Mouse (Mus musculus) intestine, embryonic 16.5 days (tissue): Measurements from ENCODE around the gene Gm49630. TPM values are rescaled to one million over a fixed set of nuclear protein-coding genes. Genes with fewer than 3 reads are reported as not detected.
"Not testable (repeated sequence)": the region's sequence is repeated elsewhere in the genome, so short reads cannot be mapped to it uniquely, and the experiment has no call there.

Source experiments
- ATAC-seq: fragments of 200-750 bp; cut with Nextera tagmentation; 2 replicates; pipeline ENCODE4 v1.8.0; 2017; ENCODE audit warnings: moderate TSS enrichment, moderate library complexity
- H3K27ac ChIP-seq: fragments of 300-500 bp; sonication (generic); 2 replicates; pipeline ENCODE4 v1.5.1; 2014; ENCODE audit warnings: mild to moderate bottlenecking, low read length
- H3K27me3 ChIP-seq: fragments of 300-500 bp; sonication (generic); replicated peaks from 2 replicates; pipeline ENCODE4 v1.6.1; 2014; ENCODE audit warnings: low read length, control low read depth, mixed read lengths; ENCODE audit not compliant: control insufficient read depth, insufficient read depth
- H3K36me3 ChIP-seq: fragments of 300-500 bp; sonication (generic); 2 replicates; pipeline ENCODE4 v1.6.1; 2014; ENCODE audit warnings: low read length, control low read depth; ENCODE audit not compliant: control insufficient read depth, insufficient read depth
- H3K4me1 ChIP-seq: fragments of 300-500 bp; sonication (generic); 2 replicates; pipeline ENCODE4 v1.6.1; 2014; ENCODE audit warnings: low read length, control low read depth, mixed read lengths; ENCODE audit not compliant: control insufficient read depth, insufficient read depth
- H3K4me2 ChIP-seq: fragments of 300-500 bp; sonication (generic); 2 replicates; pipeline ENCODE4 v1.6.1; 2014; ENCODE audit warnings: low read depth, low read length, control low read depth
- H3K4me3 ChIP-seq: fragments of 300-500 bp; sonication (generic); 2 replicates; pipeline ENCODE4 v1.5.1; 2014; ENCODE audit warnings: mild to moderate bottlenecking, low read length
- H3K9ac ChIP-seq: fragments of 300-500 bp; sonication (generic); 2 replicates; pipeline ENCODE4 v1.6.1; 2014; ENCODE audit warnings: low read depth, low read length
- H3K9me3 ChIP-seq: fragments of 300-500 bp; sonication (generic); 2 replicates; pipeline ENCODE4 v1.6.1; 2016; ENCODE audit warnings: low read length, control low read depth; ENCODE audit not compliant: control insufficient read depth
- WGBS: fragments of 180-500 bp; shearing (Covaris S2); extraction: QIAGEN DNeasy Blood & Tissue Kit; methylation state at CpG from one replicate; pipeline ENCODE4 v1.1.7; 2014; 5-methylcytosine and 5-hydroxymethylcytosine counted together
- polyA plus RNA-seq: library from polyadenylated mRNA; unstranded; fragments of >200 nt; fragmentation: Nextera tagmentation; extraction: Ambion mirVana; gene quantifications from 2 replicates; pipeline ENCODE4 v1.2.1, GENCODE M21; 2015

The Gm49630 gene
- polyA plus RNA-seq, 1 experiment from 2014 or later = not detected

DNA sequence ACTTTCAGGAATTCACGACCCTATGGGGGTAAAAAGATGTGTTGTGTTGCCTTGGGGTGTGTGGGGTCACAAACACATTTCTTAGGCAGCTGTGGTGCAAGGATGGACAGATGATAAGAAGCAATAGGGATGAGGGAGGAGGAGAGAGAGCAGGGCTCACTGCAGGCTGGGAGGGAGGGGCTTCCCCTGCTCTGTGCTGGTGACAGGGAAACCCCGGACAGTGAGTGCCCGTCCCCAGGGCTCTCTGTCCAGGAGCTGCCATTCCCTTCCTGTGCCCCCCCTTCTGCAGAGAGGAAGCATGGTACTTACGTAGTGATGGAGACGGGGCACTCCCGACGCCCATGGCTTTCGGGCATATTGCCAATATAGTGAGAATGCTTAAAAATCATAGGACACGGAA lies 34.4 kb downstream of the Gm49630 start:
- not testable (repeated sequence) for ATAC-seq

DNA sequence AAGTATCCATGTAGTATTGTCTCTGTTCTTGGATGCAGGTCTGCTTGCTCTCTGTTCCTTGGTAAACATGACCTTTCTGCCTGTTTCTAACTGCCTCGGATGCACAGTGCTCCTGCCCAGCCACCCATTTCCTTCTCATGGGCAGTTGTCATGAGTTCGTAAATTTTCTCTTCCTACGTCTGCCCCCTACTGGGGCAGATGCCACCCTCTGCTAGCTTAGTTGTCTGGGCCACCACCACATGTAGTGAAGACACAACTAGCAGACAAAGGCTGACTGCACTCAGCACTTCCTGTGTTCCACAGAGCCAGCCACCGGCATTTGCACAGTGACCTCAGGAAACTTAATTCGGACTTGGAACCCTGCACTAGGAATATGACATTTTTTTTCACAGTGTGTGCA lies 39.0 kb downstream of the Gm49630 start:
- not testable (repeated sequence) for H3K4me2 ChIP-seq, H3K36me3 ChIP-seq, H3K9ac ChIP-seq, H3K9me3 ChIP-seq, H3K4me3 ChIP-seq, H3K27me3 ChIP-seq, H3K27ac ChIP-seq, H3K4me1 ChIP-seq, ATAC-seq
- WGBS = 70% methylated on average over 2 of the region's 5 CpGs

More for the DNA sequence above, 34.4 kb downstream of the Gm49630 start:
- H3K27ac ChIP-seq, H3K36me3 ChIP-seq, H3K4me2 ChIP-seq, H3K9me3 ChIP-seq, H3K27me3 ChIP-seq, H3K4me3 ChIP-seq, H3K9ac ChIP-seq, H3K4me1 ChIP-seq: not testable (repeated sequence)
- 63% methylated on average over 7 of the region's 9 CpGs for WGBS

DNA sequence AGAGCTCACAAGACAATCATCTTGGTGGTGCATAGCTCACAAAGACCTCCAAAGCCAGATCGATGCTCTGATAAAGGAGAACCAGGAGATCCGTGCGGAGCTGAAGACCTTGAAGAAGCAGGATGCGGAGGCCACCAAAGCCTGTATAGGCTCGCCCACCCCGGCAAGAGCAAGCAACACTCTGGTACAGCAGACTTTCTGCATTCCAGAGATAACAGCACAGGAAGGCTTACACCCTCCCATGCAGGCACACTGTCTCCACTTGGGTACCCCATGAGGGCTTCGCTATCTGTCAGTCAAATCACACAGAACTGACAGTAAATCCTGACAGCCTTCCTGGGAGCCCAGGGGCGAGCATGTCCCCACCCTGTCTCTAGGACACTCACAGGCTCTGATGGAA lies 45.4 kb downstream of the Gm49630 start:
- not testable (repeated sequence) for H3K36me3 ChIP-seq, H3K27ac ChIP-seq, H3K9me3 ChIP-seq, H3K4me3 ChIP-seq, H3K4me1 ChIP-seq, H3K27me3 ChIP-seq, H3K9ac ChIP-seq, H3K4me2 ChIP-seq, ATAC-seq
- 63% methylated on average over 5 of the region's 8 CpGs for WGBS

- H3K4me2 ChIP-seq, H3K4me1 ChIP-seq, H3K9ac ChIP-seq, H3K4me3 ChIP-seq, H3K36me3 ChIP-seq, H3K27me3 ChIP-seq, H3K9me3 ChIP-seq, H3K27ac ChIP-seq, ATAC-seq: not testable (repeated sequence)
- WGBS = 93% methylated on average over 3 of the region's 5 CpGs
Observed at GRCm38 (mm10) chr17:7324346-7324745, 47.4 kb downstream of the Gm49630 start, which contains the start of gene Tcp10a. Gene Tcp10a, plus strand, starts transcription at chr17:7324646.

DNA sequence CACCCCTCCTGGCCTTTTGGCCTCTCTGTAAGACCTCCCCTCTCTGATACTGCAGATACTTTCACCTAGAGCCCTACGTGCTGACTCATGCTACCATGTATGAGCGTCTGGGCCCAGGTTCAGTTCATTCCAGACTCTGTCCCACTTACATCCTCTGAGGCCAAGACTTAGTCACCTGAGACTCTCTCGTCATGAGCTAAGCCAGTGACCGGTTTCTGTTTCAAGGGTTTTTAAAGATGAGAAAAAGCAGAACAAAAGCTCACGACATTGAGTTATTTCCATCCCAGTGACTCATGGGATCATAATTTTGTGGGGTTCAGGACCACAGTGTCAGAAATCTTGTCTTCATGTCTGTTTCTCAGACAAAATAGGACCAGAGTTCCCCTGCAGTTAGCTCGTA lies 52.0 kb downstream of the Gm49630 start:
- WGBS = 71% methylated on average over 6 of the region's 6 CpGs
- H3K27me3 ChIP-seq, H3K27ac ChIP-seq, H3K4me1 ChIP-seq, H3K9ac ChIP-seq, H3K36me3 ChIP-seq, H3K9me3 ChIP-seq, H3K4me2 ChIP-seq, ATAC-seq, H3K4me3 ChIP-seq: not testable (repeated sequence)

- not testable (repeated sequence) for H3K4me2 ChIP-seq, H3K27ac ChIP-seq, H3K36me3 ChIP-seq, H3K9ac ChIP-seq, H3K27me3 ChIP-seq, H3K4me1 ChIP-seq, H3K4me3 ChIP-seq, ATAC-seq, H3K9me3 ChIP-seq
- 79% methylated on average over 5 of the region's 8 CpGs for WGBS
Observed at GRCm38 (mm10) chr17:7315693-7316382, 55.9 kb downstream of the Gm49630 start.

DNA sequence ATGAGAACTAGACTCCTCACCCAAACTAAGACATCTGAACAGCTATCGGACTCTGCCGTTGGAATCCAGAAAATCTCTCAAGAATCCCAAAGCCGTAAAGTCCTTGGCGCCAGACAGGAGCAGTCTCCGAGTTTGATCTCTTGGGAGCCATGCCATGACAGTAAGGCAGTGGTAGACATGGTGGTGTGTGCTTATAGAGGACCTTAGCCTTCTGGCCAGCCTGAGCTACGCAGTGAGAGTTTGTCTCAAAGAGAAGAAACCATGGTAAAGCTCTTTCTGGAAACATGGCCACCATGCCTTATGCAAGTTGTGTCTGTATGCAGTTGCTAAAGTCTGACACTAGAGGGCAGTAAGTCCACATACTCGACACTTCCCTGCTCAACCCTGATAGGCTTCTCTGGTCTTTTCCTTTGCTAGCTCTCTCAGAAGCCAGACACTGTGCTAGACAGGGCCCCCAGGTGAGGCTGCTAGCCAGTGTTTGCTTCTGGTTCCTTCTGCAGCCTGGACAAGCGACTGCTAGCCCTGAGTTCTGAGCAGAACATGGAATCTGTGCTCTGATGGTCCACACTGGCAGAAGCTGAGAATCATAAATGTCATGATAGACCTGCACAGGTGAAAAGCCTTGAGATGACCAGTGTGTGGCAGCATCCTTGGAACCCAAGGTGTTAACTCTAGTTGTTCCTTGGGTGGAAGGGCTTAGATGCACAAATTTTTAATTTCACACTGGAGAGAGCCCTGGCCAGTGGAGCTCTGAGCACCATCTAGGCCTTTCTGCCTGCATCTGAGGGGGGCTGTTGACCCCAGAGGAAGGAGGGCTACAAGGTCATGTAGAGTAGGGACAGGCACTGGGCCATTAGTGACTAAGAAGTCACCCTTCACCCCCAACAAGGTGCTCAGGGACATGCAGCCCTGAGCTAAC lies 65.2 kb downstream of the Gm49630 start:
- not testable (repeated sequence) for H3K36me3 ChIP-seq, H3K9ac ChIP-seq, H3K27me3 ChIP-seq, H3K27ac ChIP-seq, H3K4me1 ChIP-seq, H3K4me2 ChIP-seq, H3K4me3 ChIP-seq, H3K9me3 ChIP-seq
- 56% methylated on average over 8 of the region's 8 CpGs for WGBS
- ATAC-seq = peak; percentile 74

Other genes with a start within 250 kb of the Gm49630 start
- gene Rps6ka2, start 201.9 kb downstream of the Gm49630 start, polyA plus RNA-seq = 5.3 and 5.5 TPM in 2 replicates
- not detected in 2 replicates for gene Tcp10a, start 47.3 kb downstream of the Gm49630 start, polyA plus RNA-seq
- gene Ttll2, start 19.3 kb downstream of the Gm49630 start, polyA plus RNA-seq = not detected in 2 replicates
- gene Unc93a2, start 13.5 kb upstream of the Gm49630 start, polyA plus RNA-seq = 0.13 TPM in 1 of 2 replicates, not detected in the other